Mouse (Mus musculus): ENCODE data around the gene Zfp335. TPM values are rescaled to one million over a fixed set of nuclear protein-coding genes. Genes with fewer than 3 reads are reported as not detected.

Gene Zfp335
- polyA plus RNA-seq, 2 experiments = 4.0 to 8.8 TPM

GRCm38 (mm10) chr2:164955725-164956124, 44.2 kb upstream of the Zfp335 start:
- no peak overlapping the region for H3K4me3 ChIP-seq (ENCODE audit: insufficient read depth in 1 of 2, low read depth in 2 of 2, low read length in 2 of 2)
- no peaks in the 10 kb centered on the region for H3K9me3 ChIP-seq (ENCODE audit: control insufficient read depth, low read length)
- no peak for ATAC-seq (ENCODE audit: insufficient read depth)
- no peak overlapping the region for H3K27ac ChIP-seq
- H3K9ac ChIP-seq (replicated peaks) = no peak overlapping the region
- peaks cover 7% of the 10 kb centered on the region for H3K27me3 ChIP-seq (ENCODE audit: control insufficient read depth, insufficient read depth, low read length)
- WGBS (ENCODE audit: insufficient replicate concordance) = 47% methylated on average over 4 of the region's 4 CpGs
- H3K4me2 ChIP-seq (ENCODE audit: low read depth) = no peak overlapping the region
- TF ChIP-seq EP300 (IDR thresholded peaks at IDR 0.05; ENCODE audit: low read depth) (no peak), CTCF (IDR thresholded peaks at IDR 0.05; ENCODE audit: low read depth) (no peak)
- DNase-seq (ENCODE audit: low read depth in 3 of 3, low spot score in 3 of 3) = no peak
- H3K4me1 ChIP-seq (replicated peaks; ENCODE audit: control insufficient read depth in 2 of 2, insufficient read depth in 2 of 2, low read length in 1 of 2) = peaks cover 0 to 3% of the 10 kb centered on the region in 2 experiments; a peak in 2 of 4 replicates
- H3K36me3 ChIP-seq (replicated peaks; ENCODE audit: control insufficient read depth, insufficient read depth, low read depth) = no peaks in the 10 kb centered on the region

DNA sequence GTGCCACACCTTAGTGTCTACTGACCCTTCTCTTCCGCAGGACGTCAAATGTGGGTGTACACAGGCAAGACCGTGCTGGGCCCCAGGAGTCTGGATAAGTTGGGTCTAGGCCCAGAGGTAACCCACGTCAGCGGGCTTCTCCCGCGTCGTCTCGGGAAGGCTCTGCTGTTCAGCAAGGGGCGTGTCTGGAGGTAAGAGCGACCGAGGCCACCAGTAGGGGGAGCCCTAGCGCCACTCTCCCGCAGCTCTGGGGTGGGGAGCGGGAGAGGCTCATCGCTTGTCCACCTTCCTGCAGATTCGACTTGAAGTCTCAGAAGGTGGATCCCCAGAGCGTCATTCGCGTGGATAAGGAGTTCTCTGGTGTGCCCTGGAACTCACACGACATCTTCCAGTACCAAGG, 41.7 kb upstream of the Zfp335 start:
- H3K4me3 ChIP-seq (ENCODE audit: insufficient read depth in 1 of 2, low read depth in 2 of 2, low read length in 2 of 2) = no peak overlapping the region
- no peaks in the 10 kb centered on the region for H3K36me3 ChIP-seq (replicated peaks; ENCODE audit: control insufficient read depth, insufficient read depth, low read depth)
- H3K27me3 ChIP-seq (ENCODE audit: control insufficient read depth, insufficient read depth, low read length) = peaks cover 32% of the 10 kb centered on the region
- no peaks in the 10 kb centered on the region for H3K9me3 ChIP-seq (ENCODE audit: control insufficient read depth, low read length)
- DNase-seq (ENCODE audit: low read depth in 3 of 3, low spot score in 3 of 3) (peak in 2 of 3 experiments; percentile 41 to 44), ATAC-seq (ENCODE audit: insufficient read depth) (peak; percentile 51)
- no peak for TF ChIP-seq EP300 (IDR thresholded peaks at IDR 0.05; ENCODE audit: low read depth)
- peak; percentile 94 for TF ChIP-seq CTCF (IDR thresholded peaks at IDR 0.05; ENCODE audit: low read depth)
- H3K9ac ChIP-seq (replicated peaks) = no peak overlapping the region
- no peaks in the 10 kb centered on the region for H3K4me1 ChIP-seq (replicated peaks; ENCODE audit: control insufficient read depth in 2 of 2, insufficient read depth in 2 of 2, low read length in 1 of 2)
- under 1% methylated on average over 21 of the region's 21 CpGs for WGBS (ENCODE audit: insufficient replicate concordance)
- H3K4me2 ChIP-seq (ENCODE audit: low read depth) = no peak overlapping the region
- no peak overlapping the region for H3K27ac ChIP-seq

GRCm38 (mm10) chr2:164952448-164952847, 40.9 kb upstream of the Zfp335 start:
- H3K27me3 ChIP-seq (ENCODE audit: control insufficient read depth, insufficient read depth, low read length) = peaks cover 38% of the 10 kb centered on the region
- no peak overlapping the region for H3K4me2 ChIP-seq (ENCODE audit: low read depth)
- no peak overlapping the region for H3K27ac ChIP-seq
- ATAC-seq (ENCODE audit: insufficient read depth) (no peak), DNase-seq (ENCODE audit: low read depth in 3 of 3, low spot score in 3 of 3) (no peak)
- no peaks in the 10 kb centered on the region for H3K4me1 ChIP-seq (replicated peaks; ENCODE audit: control insufficient read depth in 2 of 2, insufficient read depth in 2 of 2, low read length in 1 of 2)
- H3K9me3 ChIP-seq (ENCODE audit: control insufficient read depth, low read length) = no peaks in the 10 kb centered on the region
- no peak overlapping the region for H3K4me3 ChIP-seq (ENCODE audit: insufficient read depth in 1 of 2, low read depth in 2 of 2, low read length in 2 of 2)
- no peak overlapping the region for H3K9ac ChIP-seq (replicated peaks)
- H3K36me3 ChIP-seq (replicated peaks; ENCODE audit: control insufficient read depth, insufficient read depth, low read depth) = no peaks in the 10 kb centered on the region
- 25% methylated on average over 13 of the region's 13 CpGs for WGBS (ENCODE audit: insufficient replicate concordance)
- TF ChIP-seq CTCF (IDR thresholded peaks at IDR 0.05; ENCODE audit: low read depth) (peak; percentile 32; the same call in 1 of the 2 replicates), EP300 (IDR thresholded peaks at IDR 0.05; ENCODE audit: low read depth) (no peak)

- no peak for DNase-seq (ENCODE audit: low read depth in 3 of 3, low spot score in 3 of 3)
- peak; percentile 58 for TF ChIP-seq CTCF (IDR thresholded peaks at IDR 0.05; ENCODE audit: low read depth)
- no peak for TF ChIP-seq EP300 (IDR thresholded peaks at IDR 0.05; ENCODE audit: low read depth)
- Histone ChIP-seq H3K9ac (replicated peaks) (no peak overlapping the region), H3K36me3 (replicated peaks; ENCODE audit: control insufficient read depth, insufficient read depth, low read depth) (no peaks in the 10 kb centered on the region), H3K4me3 (ENCODE audit: insufficient read depth in 1 of 2, low read depth in 2 of 2, low read length in 2 of 2) (no peak overlapping the region), H3K27me3 (ENCODE audit: control insufficient read depth, insufficient read depth, low read length) (peaks cover 44% of the 10 kb centered on the region), H3K9me3 (ENCODE audit: control insufficient read depth, low read length) (no peaks in the 10 kb centered on the region), H3K27ac (no peak overlapping the region), H3K4me1 (replicated peaks; ENCODE audit: control insufficient read depth in 2 of 2, insufficient read depth in 2 of 2, low read length in 1 of 2) (no peaks in the 10 kb centered on the region), H3K4me2 (ENCODE audit: low read depth) (no peak overlapping the region)
- WGBS (ENCODE audit: insufficient replicate concordance) = 67% methylated on average over 4 of the region's 4 CpGs
- no peak for ATAC-seq (ENCODE audit: insufficient read depth)
Observed at GRCm38 (mm10) chr2:164951745-164952144, 40.2 kb upstream of the Zfp335 start.

GRCm38 (mm10) chr2:164950501-164950900, 38.9 kb upstream of the Zfp335 start:
- no peak for TF ChIP-seq EP300 (IDR thresholded peaks at IDR 0.05; ENCODE audit: low read depth)
- peak; percentile 73 for TF ChIP-seq CTCF (IDR thresholded peaks at IDR 0.05; ENCODE audit: low read depth)
- H3K4me2 ChIP-seq (ENCODE audit: low read depth) = no peak overlapping the region

More at GRCm38 (mm10) chr2:164950501-164950900, 38.9 kb upstream of the Zfp335 start:
- 17% methylated on average over 13 of the region's 13 CpGs for WGBS (ENCODE audit: insufficient replicate concordance)
- Histone ChIP-seq H3K4me3 (ENCODE audit: insufficient read depth in 1 of 2, low read depth in 2 of 2, low read length in 2 of 2) (no peak overlapping the region), H3K27me3 (ENCODE audit: control insufficient read depth, insufficient read depth, low read length) (peaks cover 44% of the 10 kb centered on the region), H3K9ac (replicated peaks) (no peak overlapping the region), H3K36me3 (replicated peaks; ENCODE audit: control insufficient read depth, insufficient read depth, low read depth) (no peaks in the 10 kb centered on the region), H3K4me1 (replicated peaks; ENCODE audit: control insufficient read depth in 2 of 2, insufficient read depth in 2 of 2, low read length in 1 of 2) (no peaks in the 10 kb centered on the region), H3K9me3 (ENCODE audit: control insufficient read depth, low read length) (no peaks in the 10 kb centered on the region), H3K27ac (no peak overlapping the region)
- no peak for DNase-seq (ENCODE audit: low read depth in 3 of 3, low spot score in 3 of 3)
- no peak for ATAC-seq (ENCODE audit: insufficient read depth)

Data from liver, embryonic 14.5 days (tissue).